Mouse (Mus musculus) ES-E14 (cell line): ENCODE data around the gene Nup50. TPM values are rescaled to one million over a fixed set of nuclear protein-coding genes. Genes with fewer than 3 reads are reported as not detected.
"Not testable (repeated sequence)": the region's sequence is repeated elsewhere in the genome, so short reads cannot be mapped to it uniquely, and the experiment has no call there.

ENCODE experiments used
- DNase-seq: peaks from one replicate; pipeline ENCODE4 v3.0.0-alpha.2; 2013; ENCODE audit warnings: low read depth, low spot score
- H3K27ac ChIP-seq: 2 replicates; pipeline ENCODE4 v1.5.1; 2012; ENCODE audit warnings: low read depth, mild to moderate bottlenecking, low read length, moderate library complexity, mixed read lengths; ENCODE audit not compliant: poor library complexity, insufficient read depth, severe bottlenecking
- H3K36me3 ChIP-seq: 2 replicates; pipeline ENCODE4 v1.6.1; 2012; ENCODE audit warnings: mild to moderate bottlenecking, low read length, moderate library complexity, mixed read lengths; ENCODE audit not compliant: control insufficient read depth, poor library complexity, insufficient read depth, severe bottlenecking
- H3K4me1 ChIP-seq, 2 experiments: fragments of 150-350 bp in 1 of 2; sonication (generic) in 1 of 2; 2 replicates each; pipeline ENCODE4 v1.6.1; 2012; ENCODE audit warnings: low read length in 2 of 2, mild to moderate bottlenecking in 1 of 2, mixed read lengths in 1 of 2; ENCODE audit not compliant: control insufficient read depth in 2 of 2, insufficient read depth in 2 of 2, poor library complexity in 1 of 2
- H3K4me3 ChIP-seq, 2 experiments: fragments of 150-350 bp in 1 of 2; sonication (generic) in 1 of 2; 2 replicates each; pipeline ENCODE4 v1.5.1; 2012; ENCODE audit warnings: low read length in 2 of 2, low read depth in 1 of 2, mild to moderate bottlenecking in 1 of 2, mixed read lengths in 1 of 2; ENCODE audit not compliant: insufficient read depth in 1 of 2, poor library complexity in 1 of 2, severe bottlenecking in 1 of 2
- H3K9ac ChIP-seq: 2 replicates; pipeline ENCODE4 v1.6.1; 2012; ENCODE audit warnings: low read depth, mild to moderate bottlenecking, low read length, mixed read lengths; ENCODE audit not compliant: poor library complexity, insufficient read depth, severe bottlenecking
- H3K9me3 ChIP-seq: fragments of 150-350 bp; sonication (generic); 2 replicates; pipeline ENCODE4 v1.6.1; 2012; ENCODE audit warnings: low read depth, mild to moderate bottlenecking, low read length; ENCODE audit not compliant: control insufficient read depth, insufficient read depth
- CHD2 ChIP-seq: IDR thresholded peaks from 2 replicates; pipeline ENCODE4 v1.6.1; 2014; ENCODE audit warnings: mild to moderate bottlenecking, low read depth, low read length, inconsistent platforms
- HCFC1 ChIP-seq: IDR thresholded peaks from 2 replicates; pipeline ENCODE4 v1.6.1; 2012; ENCODE audit warnings: low read length, inconsistent platforms, borderline replicate concordance; ENCODE audit not compliant: insufficient read depth
- MAFK ChIP-seq: IDR thresholded peaks from 2 replicates; pipeline ENCODE4 v1.6.1; 2014; ENCODE audit warnings: mild to moderate bottlenecking, low read depth, low read length, inconsistent platforms; ENCODE audit not compliant: insufficient read depth
- ZC3H11A ChIP-seq: IDR thresholded peaks from 2 replicates; pipeline ENCODE4 v1.6.1; 2012; ENCODE audit warnings: low read depth, mild to moderate bottlenecking, inconsistent platforms, low read length, borderline replicate concordance
- ZNF384 ChIP-seq: IDR thresholded peaks from 2 replicates; pipeline ENCODE4 v1.6.1; 2012; ENCODE audit warnings: low read depth, low read length, inconsistent platforms
- in situ Hi-C, 2 experiments: fragments of 600-800 bp; cut with MboI; formaldehyde crosslinking; loops; one replicate each; pipeline ENCODE4 v1.15.1; 2025; ENCODE audit warnings: low sequenced_read_pairs in 2 of 2, inconsistent platforms in 1 of 2; ENCODE audit not compliant: unreplicated experiment in 2 of 2
- total RNA-seq: library from RNA; depleted of rRNA; stranded (reverse); fragments of 300-350 nt; gene quantifications from 2 replicates; pipeline ENCODE4 v1.2.3, GENCODE M21; 2012

The Nup50 gene
- total RNA-seq, 1 experiment, result 71.4 TPM

DNA sequence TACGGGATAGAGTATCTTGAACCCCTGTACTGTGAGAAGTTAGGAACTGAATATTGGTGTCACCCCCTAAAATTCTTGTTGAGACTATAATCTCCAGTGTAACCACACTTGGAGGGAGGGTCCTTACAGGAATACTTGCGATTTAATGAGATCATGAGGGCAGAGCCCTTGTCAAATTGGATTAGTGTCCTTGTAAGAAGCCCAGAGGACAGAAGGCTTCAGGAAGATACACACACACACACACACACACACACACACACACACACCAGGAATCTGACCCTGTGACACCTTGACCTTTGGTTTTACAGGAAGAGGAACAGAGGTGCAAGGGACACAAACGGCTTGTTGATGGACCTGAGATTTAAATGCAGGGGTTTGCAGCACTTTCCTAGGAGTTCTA is 32.0 kb upstream of the Nup50 start:
- Histone ChIP-seq H3K9me3 (0 out of 2 replicates have a peak, but pooled peaks cover 2% of the 10 kb centered on the region), H3K27ac (no peak overlapping the region), H3K36me3 (no peaks in the 10 kb centered on the region), H3K4me1 (peaks cover 0 to 3% of the 10 kb centered on the region in 2 experiments; a peak in 1 of 4 replicates), H3K4me3 (no peak overlapping the region), H3K9ac (no peak overlapping the region)
- in situ Hi-C loops, result no loop called here
- DNase-seq, result no peak
- TF ChIP-seq HCFC1, result no peak
- TF ChIP-seq ZNF384, result no peak
- TF ChIP-seq MAFK, result no peak
- no peak for TF ChIP-seq CHD2
- TF ChIP-seq ZC3H11A, result no peak

DNA sequence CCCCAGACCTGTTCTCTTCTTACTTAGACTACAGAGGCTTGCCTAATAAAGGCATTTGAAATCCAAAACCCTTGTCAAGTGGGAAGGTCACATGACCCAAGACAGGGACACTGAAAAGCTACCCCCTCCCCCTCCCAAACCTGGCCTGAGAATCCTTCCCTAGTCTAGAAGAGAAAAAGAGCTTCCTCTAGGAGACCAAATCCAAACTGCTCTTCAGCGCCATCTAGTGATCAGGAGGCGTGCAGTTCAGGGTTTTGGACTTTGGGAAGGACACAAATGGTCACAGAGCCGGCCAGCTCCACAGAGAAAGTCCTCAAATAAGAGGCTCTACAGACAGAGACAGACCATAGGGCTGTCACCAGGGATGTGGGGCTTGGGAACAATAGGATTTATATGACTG is 31.6 kb upstream of the Nup50 start:
- in situ Hi-C loops, result no loop called here
- Histone ChIP-seq H3K9ac (no peak overlapping the region), H3K27ac (no peak overlapping the region), H3K4me1 (peaks cover 0 to 6% of the 10 kb centered on the region in 2 experiments; a peak in 1 of 4 replicates), H3K4me3 (no peak overlapping the region), H3K36me3 (no peaks in the 10 kb centered on the region), H3K9me3 (0 out of 2 replicates have a peak, but pooled peaks cover 2% of the 10 kb centered on the region)
- DNase-seq, result peak; percentile 87
- TF ChIP-seq ZC3H11A (0 out of 2 replicates have a peak, but pooled peaks have one; percentile 19), CHD2 (no peak)

DNA sequence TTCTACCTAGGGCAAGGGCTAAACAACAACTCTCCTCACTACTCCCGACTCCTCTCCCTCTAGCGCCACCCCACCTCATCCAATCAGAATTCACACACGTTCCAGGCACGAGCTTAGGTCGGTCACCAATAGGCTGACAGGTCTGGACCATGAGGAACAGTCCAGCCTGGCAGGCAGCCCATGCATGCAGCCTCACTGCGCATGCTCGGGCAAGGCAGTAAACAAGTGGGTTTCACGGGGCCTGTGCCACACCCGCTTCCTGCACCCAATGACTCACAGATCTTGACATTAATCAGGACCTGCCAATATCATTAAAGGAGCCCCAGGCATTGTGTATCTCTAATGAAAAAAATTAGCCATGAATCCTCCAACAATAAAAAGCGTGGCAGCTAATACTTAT is 27.0 kb upstream of the Nup50 start:
- H3K27ac ChIP-seq, H3K9me3 ChIP-seq, DNase-seq, H3K4me1 ChIP-seq, H3K9ac ChIP-seq, in situ Hi-C loops, H3K4me3 ChIP-seq, H3K36me3 ChIP-seq: not testable (repeated sequence)

DNA sequence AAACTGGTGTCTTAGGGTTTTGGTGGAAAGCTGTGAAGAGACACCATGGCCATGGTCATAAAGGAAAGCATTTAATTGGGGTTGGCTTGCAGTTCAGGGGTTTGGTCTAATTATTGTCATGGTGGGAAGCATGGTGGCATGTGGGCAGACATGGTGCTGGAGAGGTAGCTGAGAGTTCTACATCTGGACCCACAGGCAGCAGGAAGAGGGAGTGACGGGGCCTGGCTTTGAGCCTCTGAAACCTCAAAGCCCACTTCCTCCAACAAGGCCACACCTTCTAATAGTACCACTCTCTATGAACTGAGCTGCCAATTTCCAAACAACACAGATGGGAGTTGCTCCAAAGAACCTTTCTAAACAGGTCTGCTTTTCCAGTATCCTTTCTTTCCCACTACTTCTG is 26.5 kb upstream of the Nup50 start:
- H3K36me3 ChIP-seq, result no peaks in the 10 kb centered on the region
- TF ChIP-seq ZNF384 (no peak), CHD2 (no peak), HCFC1 (no peak), MAFK (no peak), ZC3H11A (no peak)
- in situ Hi-C loops, result no loop called here
- no peak overlapping the region for H3K4me3 ChIP-seq
- H3K4me1 ChIP-seq, result 0 out of 4 replicates have a peak, but pooled peaks cover 0 to 3% of the 10 kb centered on the region in 2 experiments
- H3K9me3 ChIP-seq, result 0 out of 2 replicates have a peak, but pooled peaks cover 2% of the 10 kb centered on the region
- no peak for DNase-seq
- no peak overlapping the region for H3K27ac ChIP-seq
- H3K9ac ChIP-seq, result no peak overlapping the region

DNA sequence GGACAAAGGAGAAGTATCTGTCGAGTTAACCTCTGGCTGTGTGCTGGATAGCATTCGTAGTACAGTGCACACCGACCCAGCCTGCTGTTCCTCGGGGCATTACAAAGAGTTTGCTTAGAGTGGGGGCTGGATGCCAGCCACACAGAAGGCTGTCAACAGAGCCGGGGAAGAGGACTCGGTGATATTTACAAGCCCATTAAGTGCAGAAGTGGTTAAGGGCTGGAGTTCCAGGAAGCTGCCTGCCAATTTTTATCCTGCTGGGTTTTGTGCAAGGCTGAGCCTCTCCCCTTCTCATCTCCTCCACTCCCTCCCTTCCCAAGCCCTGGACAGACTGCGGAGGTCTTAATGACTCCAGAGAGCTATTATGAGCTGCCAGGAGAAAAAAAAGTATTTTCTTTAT is 25.1 kb upstream of the Nup50 start:
- H3K9me3 ChIP-seq, result 0 out of 2 replicates have a peak, but pooled peaks cover 2% of the 10 kb centered on the region
- no peak for TF ChIP-seq ZC3H11A
- no peak for TF ChIP-seq HCFC1
- no peak for TF ChIP-seq ZNF384
- no peak for TF ChIP-seq CHD2
- TF ChIP-seq MAFK, result no peak
- in situ Hi-C loops, result no loop called here
- H3K36me3 ChIP-seq, result no peaks in the 10 kb centered on the region
- no peak overlapping the region for H3K4me3 ChIP-seq
- H3K27ac ChIP-seq, result no peak overlapping the region
- no peak overlapping the region for H3K9ac ChIP-seq
- no peak for DNase-seq
- peaks cover 3% of the 10 kb centered on the region in 2 experiments; a peak in 1 of 4 replicates for H3K4me1 ChIP-seq
